Mouse (Mus musculus) thymus, postnatal 4 days (tissue): ENCODE data around the gene Qprt.

Experiments
- DNase-seq: peaks from one replicate; pipeline ENCODE4 v3.0.0; 2021

The Qprt gene

GRCm38 (mm10) chr7:127129638-127130037 is 7.6 kb upstream of the Qprt start:
- peak; percentile 55 for DNase-seq

GRCm38 (mm10) chr7:127121061-127121910 is 740 bp downstream of the Qprt start:
- no peak for DNase-seq

- no peak for DNase-seq
Measured at GRCm38 (mm10) chr7:127118671-127119445, 3.2 kb downstream of the Qprt start.

GRCm38 (mm10) chr7:127117948-127118347 is 4.1 kb downstream of the Qprt start:
- no peak for DNase-seq

GRCm38 (mm10) chr7:127116331-127116935 is 5.6 kb downstream of the Qprt start:
- DNase-seq: no peak

- DNase-seq: no peak
Measured at GRCm38 (mm10) chr7:127114920-127115319, 7.1 kb downstream of the Qprt start.

GRCm38 (mm10) chr7:127113614-127114259 is 8.3 kb downstream of the Qprt start:
- peak; percentile 57 for DNase-seq

- peak; percentile 41 for DNase-seq
Measured at GRCm38 (mm10) chr7:127112921-127113597, 9.0 kb downstream of the Qprt start.

GRCm38 (mm10) chr7:127112251-127112841 is 9.7 kb downstream of the Qprt start:
- no peak for DNase-seq

GRCm38 (mm10) chr7:127111461-127111860 is 10.6 kb downstream of the Qprt start:
- peak; percentile 90 for DNase-seq

GRCm38 (mm10) chr7:127110239-127111007 is 11.6 kb downstream of the Qprt start:
- peak; percentile 88 for DNase-seq

- no peak for DNase-seq
Measured at GRCm38 (mm10) chr7:127105551-127105950, 16.5 kb downstream of the Qprt start.

- DNase-seq: peak; percentile 79
Measured at GRCm38 (mm10) chr7:127104560-127105332, 17.3 kb downstream of the Qprt start.

GRCm38 (mm10) chr7:127103960-127104359 is 18.1 kb downstream of the Qprt start:
- DNase-seq: peak; percentile 59

GRCm38 (mm10) chr7:127102148-127102547 is 19.9 kb downstream of the Qprt start:
- peak; percentile 61 for DNase-seq

GRCm38 (mm10) chr7:127101451-127102016 is 20.5 kb downstream of the Qprt start:
- no peak for DNase-seq

GRCm38 (mm10) chr7:127099528-127099927 is 22.5 kb downstream of the Qprt start:
- no peak for DNase-seq

GRCm38 (mm10) chr7:127098950-127099349 is 23.1 kb downstream of the Qprt start:
- DNase-seq: no peak

- no peak for DNase-seq
Measured at GRCm38 (mm10) chr7:127098521-127098920, 23.5 kb downstream of the Qprt start.

- no peak for DNase-seq
Measured at GRCm38 (mm10) chr7:127096456-127096855, 25.6 kb downstream of the Qprt start.
